Mouse (Mus musculus): ENCODE data around the gene Cops8. TPM values are rescaled to one million over a fixed set of nuclear protein-coding genes. Genes with fewer than 3 reads are reported as not detected.

The Cops8 gene
- total and polyA plus RNA-seq, 3 experiments = 63.2 to 97.9 (median 87.2) TPM

DNA sequence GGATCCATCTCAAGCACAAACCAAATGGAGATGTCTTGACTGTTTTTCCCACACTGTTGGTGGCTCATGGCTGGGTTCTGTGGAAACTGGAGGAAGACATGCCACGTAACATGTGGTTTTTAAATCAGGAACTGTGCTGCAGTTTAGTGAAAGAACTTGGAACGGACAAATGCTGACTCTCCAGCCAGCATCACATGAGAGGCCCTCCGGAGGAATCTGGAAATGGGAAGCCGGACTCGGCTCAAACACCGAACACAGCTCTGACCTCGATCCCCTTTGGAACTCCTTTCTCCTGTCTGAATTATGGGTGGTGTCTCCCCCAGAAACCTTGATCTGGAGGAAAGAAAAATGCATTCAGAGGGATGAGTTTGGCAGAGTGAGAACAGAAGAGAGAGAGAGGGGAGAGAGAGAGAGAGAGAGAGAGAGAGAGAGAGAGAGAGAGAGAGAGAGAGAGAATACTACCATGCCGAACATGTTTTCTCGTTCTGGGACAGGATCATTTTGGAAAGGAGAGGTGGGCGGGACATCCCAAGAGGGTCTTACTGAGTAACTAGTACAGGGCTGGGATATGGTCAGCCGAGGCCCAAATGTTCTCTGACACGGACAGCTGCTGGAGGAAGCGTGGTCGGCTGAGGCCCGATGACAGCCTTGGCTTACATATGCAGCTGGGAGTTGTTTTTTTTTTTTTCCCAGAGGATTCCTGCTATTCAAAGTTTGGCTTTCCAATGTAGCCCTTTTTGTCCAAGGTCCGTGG lies 53.9 kb downstream of the Cops8 start:
- TF ChIP-seq POLR2A (IDR thresholded peaks at IDR 0.05; ENCODE audit: insufficient read depth, low read depth, low read length) (no peak), CTCF (IDR thresholded peaks at IDR 0.05) (no peak), EP300 (IDR thresholded peaks at IDR 0.05; ENCODE audit: insufficient read depth, low read depth, low read length) (0 out of 2 replicates have a peak, but pooled peaks have one; percentile 32)
- Histone ChIP-seq H3K9ac (ENCODE audit: low read depth, low read length) (no peak overlapping the region), H3K79me2 (replicated peaks; ENCODE audit: control insufficient read depth, insufficient read depth, low read length) (no peaks in the 10 kb centered on the region), H3K27ac (peak overlapping the region; percentile 65), H3K36me3 (ENCODE audit: control insufficient read depth, insufficient read depth, low read length) (no peaks in the 10 kb centered on the region), H3K4me1 (ENCODE audit: control insufficient read depth, insufficient read depth, low read length) (peaks cover 4% of the 10 kb centered on the region), H3K4me3 (no peak overlapping the region), H3K27me3 (ENCODE audit: control insufficient read depth, insufficient read depth, low read length) (no peaks in the 10 kb centered on the region)
- intact Hi-C loops (cut with DNase I) = no loop called here
- DNase-seq = peak; percentile 57 to 76
- 54% methylated on average over 16 of the region's 16 CpGs for WGBS

DNA sequence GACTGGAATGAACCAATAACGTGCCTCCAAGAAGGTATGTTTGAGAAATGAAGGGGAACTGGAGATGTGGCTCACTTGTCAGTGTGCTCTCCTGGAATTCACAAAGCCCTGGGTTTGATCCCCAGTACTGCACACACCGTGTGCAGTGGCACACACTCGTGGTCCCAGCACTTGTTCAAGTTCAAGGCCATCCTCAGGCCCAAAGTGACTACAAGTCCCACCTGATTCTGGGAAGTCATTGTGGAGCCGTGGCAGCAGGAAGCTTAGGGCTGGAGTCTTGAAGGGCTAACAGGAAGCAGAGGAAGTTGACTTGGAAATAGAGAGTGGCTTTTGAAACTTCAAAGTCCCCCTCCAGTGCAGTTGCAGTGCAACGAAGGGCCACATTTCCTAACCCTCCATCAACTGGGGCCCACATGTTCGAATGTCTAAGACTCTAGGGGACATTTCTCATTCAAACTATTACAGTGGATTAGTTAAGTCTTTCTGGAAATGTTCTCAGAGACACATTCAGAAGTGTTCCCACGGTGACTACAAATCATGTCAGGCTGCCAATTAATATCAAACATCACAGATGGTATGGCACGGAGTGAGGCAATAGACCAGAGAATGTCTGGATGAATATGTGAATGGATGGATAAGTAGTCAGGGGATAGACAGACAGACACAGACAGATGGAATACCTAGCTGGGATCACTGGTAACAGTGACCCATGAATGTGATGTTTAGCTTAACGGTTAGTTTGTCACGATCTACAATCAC lies 54.7 kb downstream of the Cops8 start:
- intact Hi-C loops (cut with DNase I) = no loop called here
- H3K36me3 ChIP-seq (ENCODE audit: control insufficient read depth, insufficient read depth, low read length) = no peaks in the 10 kb centered on the region
- peaks cover 5% of the 10 kb centered on the region for H3K4me1 ChIP-seq (ENCODE audit: control insufficient read depth, insufficient read depth, low read length)
- no peak overlapping the region for H3K9ac ChIP-seq (ENCODE audit: low read depth, low read length)
- H3K4me3 ChIP-seq = no peak overlapping the region
- H3K79me2 ChIP-seq (replicated peaks; ENCODE audit: control insufficient read depth, insufficient read depth, low read length) = no peaks in the 10 kb centered on the region
- no peak for TF ChIP-seq EP300 (IDR thresholded peaks at IDR 0.05; ENCODE audit: insufficient read depth, low read depth, low read length)
- no peak for TF ChIP-seq POLR2A (IDR thresholded peaks at IDR 0.05; ENCODE audit: insufficient read depth, low read depth, low read length)
- TF ChIP-seq CTCF (IDR thresholded peaks at IDR 0.05) = no peak
- H3K27me3 ChIP-seq (ENCODE audit: control insufficient read depth, insufficient read depth, low read length) = no peaks in the 10 kb centered on the region
- WGBS = 61% methylated on average over 10 of the region's 10 CpGs
- H3K27ac ChIP-seq = peak overlapping the region; percentile 65
- no peak for DNase-seq

DNA sequence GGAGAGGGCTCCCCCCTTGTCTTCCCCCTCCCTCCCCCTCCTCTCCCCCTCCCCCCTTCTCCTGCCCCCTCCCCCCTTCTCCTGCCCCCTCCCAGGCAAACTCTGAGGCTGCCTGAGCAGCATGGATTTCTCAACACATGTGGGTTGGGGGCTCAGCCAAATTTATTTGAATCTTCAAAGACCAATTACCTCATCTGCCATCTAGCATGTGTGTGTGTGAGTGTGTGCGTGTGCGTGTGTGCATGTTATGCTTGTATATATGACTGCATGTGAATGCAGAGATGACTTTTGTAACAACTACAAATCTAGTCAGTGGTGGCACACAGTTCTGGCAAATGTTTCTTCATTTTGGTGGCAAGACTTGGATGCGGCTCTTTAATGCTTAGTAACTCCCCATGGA lies 55.8 kb downstream of the Cops8 start:
- Histone ChIP-seq H3K27me3 (ENCODE audit: control insufficient read depth, insufficient read depth, low read length) (no peaks in the 10 kb centered on the region), H3K4me3 (no peak overlapping the region), H3K27ac (no peak overlapping the region), H3K79me2 (replicated peaks; ENCODE audit: control insufficient read depth, insufficient read depth, low read length) (no peaks in the 10 kb centered on the region), H3K9ac (ENCODE audit: low read depth, low read length) (no peak overlapping the region), H3K4me1 (ENCODE audit: control insufficient read depth, insufficient read depth, low read length) (peaks cover 8% of the 10 kb centered on the region), H3K36me3 (ENCODE audit: control insufficient read depth, insufficient read depth, low read length) (no peaks in the 10 kb centered on the region)
- 96% methylated on average over 3 of the region's 3 CpGs for WGBS
- TF ChIP-seq EP300 (IDR thresholded peaks at IDR 0.05; ENCODE audit: insufficient read depth, low read depth, low read length) (no peak), CTCF (IDR thresholded peaks at IDR 0.05) (no peak), POLR2A (IDR thresholded peaks at IDR 0.05; ENCODE audit: insufficient read depth, low read depth, low read length) (no peak)
- no peak for DNase-seq
- intact Hi-C loops (cut with DNase I) = no loop called here

DNA sequence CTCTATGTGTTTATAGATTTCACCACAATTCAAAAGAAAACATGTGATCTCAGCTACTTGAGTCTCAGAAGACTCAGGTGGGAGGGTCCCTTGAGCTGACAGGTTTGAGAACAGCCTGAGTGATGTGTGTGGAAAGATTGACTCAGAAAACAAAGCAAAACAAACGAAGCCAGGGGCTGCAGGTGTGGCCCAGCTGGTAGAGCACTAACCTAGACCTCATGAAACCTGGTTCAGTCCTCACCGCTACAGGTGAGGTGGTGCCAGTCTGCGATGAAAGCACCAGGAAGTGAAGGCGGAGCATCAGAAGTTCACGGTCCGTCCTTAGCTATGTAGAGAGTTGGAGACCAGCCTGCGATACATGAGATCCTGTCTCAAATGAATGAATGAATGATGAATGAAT lies 57.4 kb downstream of the Cops8 start:
- WGBS = 95% methylated on average over 7 of the region's 7 CpGs
- Histone ChIP-seq H3K4me3 (no peak overlapping the region), H3K27ac (no peak overlapping the region), H3K9ac (ENCODE audit: low read depth, low read length) (no peak overlapping the region), H3K36me3 (ENCODE audit: control insufficient read depth, insufficient read depth, low read length) (no peaks in the 10 kb centered on the region), H3K79me2 (replicated peaks; ENCODE audit: control insufficient read depth, insufficient read depth, low read length) (no peaks in the 10 kb centered on the region), H3K4me1 (ENCODE audit: control insufficient read depth, insufficient read depth, low read length) (peaks cover 8% of the 10 kb centered on the region), H3K27me3 (ENCODE audit: control insufficient read depth, insufficient read depth, low read length) (no peaks in the 10 kb centered on the region)
- TF ChIP-seq POLR2A (IDR thresholded peaks at IDR 0.05; ENCODE audit: insufficient read depth, low read depth, low read length) (no peak), CTCF (IDR thresholded peaks at IDR 0.05) (no peak), EP300 (IDR thresholded peaks at IDR 0.05; ENCODE audit: insufficient read depth, low read depth, low read length) (no peak)
- DNase-seq = no peak
- intact Hi-C loops (cut with DNase I) = loop anchor here (5.0 kb wide), 1 partner anchor 72 kb away; no protein-coding TSS in a partner anchor

DNA sequence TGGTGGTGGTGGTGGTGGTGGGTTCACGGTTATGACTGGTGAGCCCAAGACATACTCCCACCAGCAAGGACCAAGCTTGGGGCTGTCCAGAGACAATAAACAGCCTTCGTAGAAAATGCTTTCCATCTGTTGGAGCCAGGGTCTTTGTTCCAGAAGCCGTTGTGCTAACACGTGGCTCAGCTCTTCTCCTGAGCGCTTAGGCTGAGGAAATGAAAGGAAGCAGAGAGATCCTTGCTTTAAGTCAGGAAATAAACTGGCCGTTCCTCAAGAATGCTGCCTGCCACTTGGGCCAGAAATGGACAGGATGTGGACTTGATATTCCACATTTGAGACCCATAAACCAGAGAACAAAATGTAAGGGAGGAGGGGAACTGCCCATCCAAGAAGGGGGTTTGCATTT lies 59.7 kb downstream of the Cops8 start:
- H3K4me3 ChIP-seq = no peak overlapping the region
- no peaks in the 10 kb centered on the region for H3K79me2 ChIP-seq (replicated peaks; ENCODE audit: control insufficient read depth, insufficient read depth, low read length)
- WGBS = 37% methylated on average over 6 of the region's 6 CpGs
- no peak overlapping the region for H3K9ac ChIP-seq (ENCODE audit: low read depth, low read length)
- peaks cover 11% of the 10 kb centered on the region for H3K4me1 ChIP-seq (ENCODE audit: control insufficient read depth, insufficient read depth, low read length)
- H3K27ac ChIP-seq = peak overlapping the region; percentile 13; the same call in 1 of the 2 replicates
- intact Hi-C loops (cut with DNase I) = loop anchor here (5.0 kb wide), 1 partner anchor 70 kb away; no protein-coding TSS in a partner anchor
- TF ChIP-seq CTCF (IDR thresholded peaks at IDR 0.05) (no peak), POLR2A (IDR thresholded peaks at IDR 0.05; ENCODE audit: insufficient read depth, low read depth, low read length) (no peak), EP300 (IDR thresholded peaks at IDR 0.05; ENCODE audit: insufficient read depth, low read depth, low read length) (no peak)
- no peaks in the 10 kb centered on the region for H3K27me3 ChIP-seq (ENCODE audit: control insufficient read depth, insufficient read depth, low read length)
- peak in 1 of 2 experiments; percentile 25 for DNase-seq
- H3K36me3 ChIP-seq (ENCODE audit: control insufficient read depth, insufficient read depth, low read length) = no peaks in the 10 kb centered on the region

Other genes with a start within 250 kb of the Cops8 start
- 10 to 100 TPM; 15.8 to 35.9 TPM for gene Col6a3, start 241.0 kb downstream of the Cops8 start, total RNA-seq (2021)
- gene Col6a3, start 241.0 kb downstream of the Cops8 start, polyA plus RNA-seq (2012; rRNA removed) = 16.8 and 22.2 TPM in 2 replicates

Measured in heart, adult 2 months (tissue).